Mouse (Mus musculus) C2C12 (cell line): ENCODE data around the gene Fblim1.

ENCODE experiments used
- CTCF ChIP-seq: IDR thresholded peaks from one replicate; pipeline ENCODE4 v1.5.1; 2011; ENCODE audit not compliant: control insufficient read depth, insufficient read depth, insufficient read length
- MAX ChIP-seq: IDR thresholded peaks from one replicate; pipeline ENCODE4 v1.6.1; 2011; ENCODE audit warnings: mild to moderate bottlenecking, control low read depth
- MYOD1 ChIP-seq: IDR thresholded peaks from one replicate; pipeline ENCODE4 v1.6.1; 2011; ENCODE audit warnings: low read depth; ENCODE audit not compliant: control insufficient read depth, insufficient read length
- MYOG ChIP-seq: IDR thresholded peaks from one replicate; pipeline ENCODE4 v1.6.1; 2011; ENCODE audit not compliant: control insufficient read depth, insufficient read length; ENCODE audit errors: extremely low read depth

- TF ChIP-seq MAX (no peak), MYOG (no peak), MYOD1 (no peak), CTCF (no peak)
Measured at GRCm38 (mm10) chr4:141559898-141560263, 46.0 kb downstream of the Fblim1 start.
